Mouse (Mus musculus): ENCODE measurements around the gene Syne2.

DNA sequence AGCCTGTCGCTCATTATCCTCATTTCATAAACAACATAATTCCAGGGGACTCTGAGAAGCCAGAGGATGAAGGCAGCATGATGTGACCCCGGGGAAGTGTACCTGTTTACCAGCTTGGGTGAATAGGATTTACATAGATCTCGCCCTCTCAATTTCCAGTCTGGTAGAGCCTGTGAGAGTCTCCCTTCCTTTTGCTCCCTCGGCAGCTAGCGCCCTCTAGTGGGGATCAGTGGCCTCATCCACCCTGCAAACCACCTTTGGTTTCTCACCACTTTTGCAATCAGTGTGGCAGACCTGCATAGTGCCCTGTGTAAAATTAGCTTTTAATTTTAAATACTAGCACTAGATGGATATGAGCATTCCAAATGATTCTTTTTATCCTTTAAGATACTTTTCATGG, 133.4 kb downstream of the Syne2 start:
- no peak for TF ChIP-seq POLR2A (IDR thresholded peaks at IDR 0.05; ENCODE audit: borderline replicate concordance, low read depth, low read length)
- peak; percentile 77 for TF ChIP-seq CTCF (IDR thresholded peaks at IDR 0.05; ENCODE audit: low read depth, low read length)
